Mouse (Mus musculus) neural tube, embryonic 14.5 days (tissue): ENCODE measurements around the gene Cldn15. TPM values are rescaled to one million over a fixed set of nuclear protein-coding genes. Genes with fewer than 3 reads are reported as not detected.

Experiments used
- ATAC-seq: fragments of 200-750 bp; cut with Nextera tagmentation; 2 replicates; pipeline ENCODE4 v1.8.0; 2017; ENCODE audit warnings: low read depth, mild to moderate bottlenecking, moderate TSS enrichment, moderate library complexity
- H3K27ac ChIP-seq: fragments of 300-500 bp; sonication (generic); 2 replicates; pipeline ENCODE4 v1.5.1; 2014; ENCODE audit warnings: low read depth, mild to moderate bottlenecking, control low read depth, low read length, moderate library complexity, mixed read lengths
- H3K27me3 ChIP-seq: fragments of 300-500 bp; sonication (generic); 2 replicates; pipeline ENCODE4 v1.6.1; 2014; ENCODE audit warnings: low read length; ENCODE audit not compliant: control insufficient read depth, insufficient read depth
- H3K36me3 ChIP-seq: fragments of 300-500 bp; sonication (generic); 2 replicates; pipeline ENCODE4 v1.6.1; 2014; ENCODE audit warnings: low read length, mixed read lengths; ENCODE audit not compliant: control insufficient read depth, insufficient read depth
- H3K4me1 ChIP-seq: fragments of 300-500 bp; sonication (generic); 2 replicates; pipeline ENCODE4 v1.6.1; 2014; ENCODE audit warnings: low read length; ENCODE audit not compliant: control insufficient read depth, insufficient read depth
- H3K4me2 ChIP-seq: fragments of 300-500 bp; sonication (generic); 2 replicates; pipeline ENCODE4 v1.6.1; 2014; ENCODE audit warnings: mild to moderate bottlenecking, low read depth, low read length, control low read depth
- H3K4me3 ChIP-seq: fragments of 300-500 bp; sonication (generic); 2 replicates; pipeline ENCODE4 v1.5.1; 2014; ENCODE audit warnings: low read depth, low read length, control low read depth, mixed read lengths
- H3K9ac ChIP-seq: fragments of 300-500 bp; sonication (generic); replicated peaks from 2 replicates; pipeline ENCODE4 v1.6.1; 2014; ENCODE audit warnings: low read depth, mild to moderate bottlenecking, control low read depth, low read length, mixed read lengths
- H3K9me3 ChIP-seq: fragments of 300-500 bp; sonication (generic); 2 replicates; pipeline ENCODE4 v1.6.1; 2016; ENCODE audit warnings: low read length; ENCODE audit not compliant: control insufficient read depth
- WGBS: fragments of 180-500 bp; shearing (Covaris S2); extraction: QIAGEN DNeasy Blood & Tissue Kit; methylation state at CpG from one replicate; pipeline ENCODE4 v1.1.7; 2014; 5-methylcytosine and 5-hydroxymethylcytosine counted together
- polyA plus RNA-seq: library from polyadenylated mRNA; unstranded; fragments of >200 nt; fragmentation: Nextera tagmentation; extraction: Ambion mirVana; gene quantifications from 2 replicates; pipeline ENCODE4 v1.2.1, GENCODE M21; 2014

Gene Cldn15
- polyA plus RNA-seq, 1 experiment from 2014 or later: 0.12 TPM

GRCm38 (mm10) chr5:136966861-136967455 lies 542 bp downstream of the Cldn15 start:
- no peak overlapping the region for H3K4me3 ChIP-seq
- H3K36me3 ChIP-seq: peaks cover 29% of the 10 kb centered on the region
- 94% methylated on average over 4 of the region's 4 CpGs for WGBS
- no peak overlapping the region for H3K4me2 ChIP-seq
- no peaks in the 10 kb centered on the region for H3K27me3 ChIP-seq
- no peak overlapping the region for H3K27ac ChIP-seq
- no peak for ATAC-seq
- peaks cover 5% of the 10 kb centered on the region; the same call in 1 of the 2 replicates for H3K4me1 ChIP-seq
- H3K9me3 ChIP-seq: no peaks in the 10 kb centered on the region
- no peak overlapping the region for H3K9ac ChIP-seq

GRCm38 (mm10) chr5:136967592-136967991 lies 1.2 kb downstream of the Cldn15 start:
- H3K27me3 ChIP-seq: no peaks in the 10 kb centered on the region
- 72% methylated on average over 10 of the region's 10 CpGs for WGBS

GRCm38 (mm10) chr5:136970703-136971102 lies 4.3 kb downstream of the Cldn15 start:
- ATAC-seq: no peak

More at GRCm38 (mm10) chr5:136967592-136967991, 1.2 kb downstream of the Cldn15 start:
- no peak for ATAC-seq
- Histone ChIP-seq H3K4me1 (peaks cover 5% of the 10 kb centered on the region; the same call in 1 of the 2 replicates), H3K4me2 (no peak overlapping the region), H3K27ac (no peak overlapping the region), H3K9me3 (no peaks in the 10 kb centered on the region), H3K4me3 (no peak overlapping the region), H3K36me3 (peaks cover 29% of the 10 kb centered on the region), H3K9ac (no peak overlapping the region)

GRCm38 (mm10) chr5:136973670-136974069 lies 7.3 kb downstream of the Cldn15 start:
- Histone ChIP-seq H3K4me2 (no peak overlapping the region), H3K27me3 (no peaks in the 10 kb centered on the region), H3K4me3 (no peak overlapping the region), H3K9ac (no peak overlapping the region), H3K4me1 (no peaks in the 10 kb centered on the region), H3K9me3 (no peaks in the 10 kb centered on the region), H3K27ac (no peak overlapping the region), H3K36me3 (no peaks in the 10 kb centered on the region)
- 81% methylated on average over 8 of the region's 8 CpGs for WGBS
- ATAC-seq: no peak

More at GRCm38 (mm10) chr5:136970703-136971102, 4.3 kb downstream of the Cldn15 start:
- H3K27ac ChIP-seq: no peak overlapping the region
- H3K9ac ChIP-seq: no peak overlapping the region
- WGBS: 73% methylated on average over 1 of the region's 1 CpGs
- no peak overlapping the region for H3K4me2 ChIP-seq
- no peaks in the 10 kb centered on the region for H3K4me1 ChIP-seq
- H3K9me3 ChIP-seq: no peaks in the 10 kb centered on the region
- no peak overlapping the region for H3K4me3 ChIP-seq
- no peaks in the 10 kb centered on the region for H3K27me3 ChIP-seq
- H3K36me3 ChIP-seq: peaks cover 7% of the 10 kb centered on the region

GRCm38 (mm10) chr5:136977769-136978168 lies 11.4 kb downstream of the Cldn15 start:
- H3K4me2 ChIP-seq: no peak overlapping the region
- no peaks in the 10 kb centered on the region for H3K4me1 ChIP-seq
- peaks cover 11% of the 10 kb centered on the region for H3K36me3 ChIP-seq
- no peak for ATAC-seq
- H3K4me3 ChIP-seq: no peak overlapping the region
- no peaks in the 10 kb centered on the region for H3K27me3 ChIP-seq
- H3K9me3 ChIP-seq: no peaks in the 10 kb centered on the region
- no peak overlapping the region for H3K9ac ChIP-seq
- H3K27ac ChIP-seq: no peak overlapping the region
- WGBS: 81% methylated on average over 4 of the region's 4 CpGs

- no peaks in the 10 kb centered on the region for H3K9me3 ChIP-seq
- WGBS: 79% methylated on average over 2 of the region's 2 CpGs
- H3K36me3 ChIP-seq: peaks cover 11% of the 10 kb centered on the region
- H3K27me3 ChIP-seq: no peaks in the 10 kb centered on the region
- H3K4me1 ChIP-seq: no peaks in the 10 kb centered on the region
- H3K4me2 ChIP-seq: no peak overlapping the region
- no peak for ATAC-seq
- no peak overlapping the region for H3K27ac ChIP-seq
- no peak overlapping the region for H3K9ac ChIP-seq
- H3K4me3 ChIP-seq: no peak overlapping the region
Measured at GRCm38 (mm10) chr5:136979762-136980161, 13.3 kb downstream of the Cldn15 start.

- no peaks in the 10 kb centered on the region for H3K27me3 ChIP-seq
Measured at GRCm38 (mm10) chr5:136980974-136981373, 14.6 kb downstream of the Cldn15 start.

GRCm38 (mm10) chr5:136982338-136982930 lies 16.0 kb downstream of the Cldn15 start:
- Histone ChIP-seq H3K4me1 (peaks cover 7% of the 10 kb centered on the region; the same call in 1 of the 2 replicates), H3K4me3 (no peak overlapping the region), H3K4me2 (no peak overlapping the region), H3K27me3 (no peaks in the 10 kb centered on the region), H3K9me3 (no peaks in the 10 kb centered on the region), H3K9ac (no peak overlapping the region), H3K27ac (no peak overlapping the region), H3K36me3 (peaks cover 11% of the 10 kb centered on the region)
- no peak for ATAC-seq
- 52% methylated on average over 15 of the region's 16 CpGs for WGBS

More at GRCm38 (mm10) chr5:136980974-136981373, 14.6 kb downstream of the Cldn15 start:
- Histone ChIP-seq H3K4me2 (no peak overlapping the region), H3K36me3 (peaks cover 11% of the 10 kb centered on the region), H3K9me3 (no peaks in the 10 kb centered on the region), H3K9ac (no peak overlapping the region), H3K27ac (no peak overlapping the region), H3K4me1 (peaks cover 4% of the 10 kb centered on the region; the same call in 1 of the 2 replicates), H3K4me3 (no peak overlapping the region)
- ATAC-seq: no peak
- 91% methylated on average over 8 of the region's 8 CpGs for WGBS

GRCm38 (mm10) chr5:136984828-136985227 lies 18.4 kb downstream of the Cldn15 start:
- Histone ChIP-seq H3K9me3 (no peaks in the 10 kb centered on the region), H3K27ac (no peak overlapping the region), H3K4me1 (peaks cover 10% of the 10 kb centered on the region), H3K27me3 (no peaks in the 10 kb centered on the region), H3K4me2 (no peak overlapping the region), H3K36me3 (peaks cover 14% of the 10 kb centered on the region), H3K9ac (no peak overlapping the region), H3K4me3 (no peak overlapping the region)
- ATAC-seq: no peak
- 59% methylated on average over 14 of the region's 14 CpGs for WGBS
